Mouse (Mus musculus) hematopoietic stem cell, adult 5-6 weeks (primary cell): ENCODE results near the gene Ptgr2. TPM values are rescaled to one million over a fixed set of nuclear protein-coding genes. Genes with fewer than 3 reads are reported as not detected.
"Not testable (repeated sequence)": the region's sequence is repeated elsewhere in the genome, so short reads cannot be mapped to it uniquely, and the experiment has no call there.

Experiments
- ATAC-seq, 2 experiments: fragments of 125-278 bp in 1 of 2; replicated peaks in 1 of 2; 2 replicates each; pipeline ENCODE4 v1.8.0; 2016 to 2017; ENCODE audit warnings: inconsistent platforms in 2 of 2, mild to moderate bottlenecking in 2 of 2, moderate number of reproducible peaks in 2 of 2, low read depth in 1 of 2, moderate TSS enrichment in 1 of 2; ENCODE audit not compliant: low FRiP score in 2 of 2, poor library complexity in 2 of 2, severe bottlenecking in 2 of 2, insufficient read depth in 1 of 2, low TSS enrichment in 1 of 2
- total RNA-seq: library from RNA; stranded (forward); fragments of 172-1452, 232-1000 nt; gene quantifications from 2 replicates; pipeline ENCODE4 v1.2.3, GENCODE M21; 2017

Gene Ptgr2
- total RNA-seq, 1 experiment from 2014 or later, result 70.7 TPM

- peak in 1 of 2 experiments; percentile 3; a peak in 1 of 4 replicates for ATAC-seq
Measured at GRCm38 (mm10) chr12:84285593-84285968, 549 bp downstream of the Ptgr2 start.

DNA sequence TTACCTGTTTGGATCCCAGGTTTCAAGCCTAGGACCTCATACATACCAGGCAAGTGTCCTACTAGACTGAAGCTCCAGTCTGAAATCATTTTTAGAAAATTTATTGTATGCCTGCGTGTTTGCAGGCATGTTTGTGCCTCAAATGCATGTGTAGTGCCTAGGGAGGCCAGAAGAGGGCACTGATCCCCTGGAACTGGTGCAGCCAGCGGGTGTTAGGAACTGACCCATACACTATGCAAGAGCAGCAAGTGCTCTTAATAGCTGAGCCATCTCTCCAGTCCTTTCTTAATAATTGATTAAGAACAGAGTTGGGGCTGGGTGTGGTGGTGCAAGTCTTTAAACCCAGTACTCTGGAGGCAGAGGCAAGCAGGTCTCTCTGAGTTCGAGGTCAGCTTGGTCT lies 3.4 kb downstream of the Ptgr2 start:
- no peak for ATAC-seq

GRCm38 (mm10) chr12:84297851-84298250 lies 12.8 kb downstream of the Ptgr2 start:
- no peak for ATAC-seq

DNA sequence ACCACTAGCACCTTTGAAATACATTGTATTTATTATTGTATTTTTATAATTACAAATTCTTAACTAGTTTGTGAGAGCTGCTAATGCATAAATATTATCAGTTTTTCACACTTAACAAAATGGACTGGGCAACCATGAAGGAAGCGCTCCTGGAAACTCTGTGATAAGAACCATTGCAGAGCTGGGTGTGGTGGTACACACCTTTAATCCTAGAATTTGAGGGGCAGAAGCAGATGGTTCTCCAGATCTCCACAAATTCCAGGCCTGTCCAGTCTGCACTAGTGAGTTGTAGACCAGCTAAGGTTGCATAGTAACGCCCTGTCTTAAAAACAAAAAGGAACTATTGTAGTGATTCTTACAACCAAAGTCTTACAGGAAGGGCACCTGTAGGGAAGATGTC lies 14.2 kb downstream of the Ptgr2 start:
- ATAC-seq, result no peak

DNA sequence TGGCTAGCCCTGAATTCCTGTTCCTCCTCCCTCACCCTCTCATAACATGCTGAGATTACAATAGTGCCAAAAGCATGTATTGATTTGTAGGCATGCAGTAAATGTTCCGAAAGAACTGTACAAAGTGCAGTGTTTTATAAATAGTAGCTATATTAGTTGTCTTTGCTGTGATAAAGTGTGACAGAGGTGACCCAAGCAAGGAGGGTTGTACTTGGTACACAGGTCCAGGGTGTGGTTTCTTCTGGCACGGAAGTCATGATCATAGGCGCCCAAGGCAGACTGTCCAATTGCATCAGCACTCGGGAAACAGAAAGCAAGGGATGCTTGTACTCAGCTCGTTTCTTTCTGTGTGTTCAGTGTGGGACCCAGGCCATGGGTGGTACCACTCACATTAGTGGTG lies 19.1 kb downstream of the Ptgr2 start:
- no peak for ATAC-seq

DNA sequence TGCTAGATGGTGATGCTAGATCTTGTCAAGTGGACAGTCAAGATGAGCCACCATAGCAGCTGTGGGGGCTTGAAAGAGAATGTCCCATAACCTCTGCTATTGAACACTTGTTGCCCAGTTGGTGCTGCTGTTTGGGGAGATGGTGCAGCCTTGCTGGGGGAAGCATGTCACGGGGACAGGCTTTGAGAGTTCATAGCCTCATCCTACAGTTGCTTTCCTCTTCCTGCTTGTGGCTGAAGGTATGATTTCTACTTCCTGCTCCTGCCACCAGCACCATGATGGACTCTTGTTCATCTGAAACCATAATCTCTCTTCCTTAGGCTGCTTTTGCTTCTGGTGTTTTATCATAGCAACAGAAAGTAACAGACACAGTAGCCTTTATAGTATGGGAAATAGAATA lies 19.5 kb downstream of the Ptgr2 start:
- ATAC-seq, result no peak

DNA sequence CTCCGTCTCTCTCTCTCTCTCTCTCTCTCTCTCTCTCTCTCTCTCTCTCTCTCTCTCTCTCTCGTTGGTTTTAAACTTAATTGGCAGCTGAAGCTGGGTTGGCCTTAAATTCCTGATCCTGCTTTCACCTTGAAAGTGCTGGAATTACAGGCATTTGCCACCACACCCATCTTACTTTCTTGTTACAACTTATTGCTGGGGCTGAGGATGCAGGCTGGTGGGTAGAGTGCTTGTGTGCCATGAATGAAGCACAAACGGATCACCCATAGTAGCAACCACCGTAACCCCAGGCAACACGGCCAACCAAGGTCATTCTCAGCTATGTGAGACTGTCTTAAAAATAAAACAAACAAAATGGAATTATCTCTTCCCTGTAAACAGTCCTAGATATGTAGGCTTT lies 26.3 kb downstream of the Ptgr2 start:
- no peak for ATAC-seq

GRCm38 (mm10) chr12:84316006-84316405 lies 31.0 kb downstream of the Ptgr2 start:
- ATAC-seq, result no peak

DNA sequence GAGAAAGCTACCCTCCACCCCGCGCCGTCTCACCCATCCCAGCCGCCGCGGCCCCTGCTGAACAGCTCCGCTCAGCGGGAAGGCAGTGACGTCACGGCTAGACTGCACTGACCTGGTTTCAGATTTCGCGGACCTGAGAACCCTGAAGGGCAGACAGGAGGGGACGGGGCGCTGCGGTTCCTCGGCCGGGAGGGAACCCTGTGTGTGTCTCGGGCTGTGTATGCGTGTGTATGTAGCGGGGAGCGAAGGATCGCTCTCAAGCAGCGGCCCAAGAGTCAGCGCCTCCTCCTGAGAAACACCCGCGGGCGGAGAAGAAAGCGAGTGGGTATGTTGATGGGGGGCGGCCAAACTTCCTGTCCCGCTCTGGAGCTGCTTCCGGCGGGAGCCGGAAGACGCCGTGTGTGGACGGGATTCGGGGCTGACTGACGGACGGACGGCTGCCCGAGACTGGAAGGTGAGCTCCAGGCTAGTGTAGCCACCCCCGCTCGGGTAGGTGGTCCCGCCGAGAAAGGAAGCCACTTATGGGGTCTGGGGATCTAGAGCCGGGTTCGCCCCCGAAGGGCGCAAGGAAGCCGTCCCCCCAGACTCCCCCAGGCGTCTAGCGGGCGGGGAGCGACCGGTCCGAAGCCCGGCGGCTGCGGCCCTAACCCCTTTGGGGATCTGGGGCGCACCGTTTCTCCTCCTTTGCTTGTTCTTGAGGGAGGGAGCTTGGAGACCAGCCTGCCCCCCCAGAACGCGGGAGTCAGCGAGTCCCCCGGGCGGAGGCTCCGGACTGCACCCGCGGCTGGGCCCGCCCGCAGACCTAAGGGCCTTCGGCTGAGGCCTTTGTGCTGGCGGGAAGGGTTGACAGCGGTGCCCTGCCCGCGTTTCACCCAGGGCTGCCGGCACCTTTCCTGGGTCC lies 31.9 kb downstream of the Ptgr2 start, which contains the start of gene Zfp410:
Gene Zfp410, plus strand, starts transcription at position 132 of the 901 bp plus-strand sequence.
- peak; percentile 88 to 94 for ATAC-seq

DNA sequence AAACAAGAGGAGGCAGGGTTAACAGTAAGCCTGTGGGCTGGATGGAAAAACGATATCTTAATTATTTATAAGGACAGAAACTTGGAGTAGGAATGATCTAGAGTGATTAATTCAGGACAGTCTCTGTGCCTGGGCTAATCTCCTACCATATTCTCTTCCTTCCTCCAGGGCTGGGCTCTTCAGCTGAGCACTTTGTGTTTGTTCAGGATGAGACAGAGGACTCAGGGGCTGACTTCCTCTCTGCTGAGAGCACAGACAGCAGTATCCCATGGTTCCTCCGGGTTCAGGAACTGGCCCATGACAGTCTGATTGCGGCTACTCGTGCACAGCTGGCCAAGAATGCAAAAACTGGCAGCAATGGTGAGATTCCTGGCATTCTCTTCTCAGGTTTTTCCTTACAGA lies 42.1 kb downstream of the Ptgr2 start:
- ATAC-seq, result no peak

GRCm38 (mm10) chr12:84336963-84337625 lies 52.1 kb downstream of the Ptgr2 start:
- ATAC-seq, result peak; percentile 69 to 94

GRCm38 (mm10) chr12:84347192-84347591 lies 62.2 kb downstream of the Ptgr2 start:
- peak; percentile 76 for ATAC-seq

DNA sequence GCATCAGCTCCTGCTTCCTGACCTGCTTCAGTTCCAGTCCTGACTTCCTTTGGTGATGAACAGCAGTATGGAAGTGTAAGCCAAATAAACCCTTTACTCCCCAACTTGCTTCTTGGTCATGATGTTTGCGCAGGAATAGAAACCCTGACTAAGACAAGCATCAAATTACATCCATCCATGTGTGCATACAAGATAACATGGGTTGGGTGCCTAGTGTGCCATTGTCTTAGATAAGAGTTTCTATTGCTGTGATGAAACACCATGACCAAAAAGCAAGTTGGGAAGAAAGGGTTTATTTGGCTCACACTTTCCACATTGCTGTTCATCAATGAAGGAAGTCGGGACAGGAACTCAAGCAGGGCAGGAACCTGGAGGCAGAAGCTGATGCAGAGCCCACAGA lies 73.7 kb downstream of the Ptgr2 start:
- ATAC-seq, result not testable (repeated sequence)

GRCm38 (mm10) chr12:84361555-84362489 lies 76.8 kb downstream of the Ptgr2 start, which contains the start of the genes Coq6 and Fam161b:
Gene Coq6 (plus strand): TSS chr12:84361657.
Gene Fam161b (minus strand): TSS chr12:84361833.
- ATAC-seq, result peak; percentile 96 to 98

GRCm38 (mm10) chr12:84362872-84363271 lies 77.8 kb downstream of the Ptgr2 start:
- ATAC-seq, result no peak

- no peak for ATAC-seq
Measured at GRCm38 (mm10) chr12:84364291-84364690, 79.3 kb downstream of the Ptgr2 start.

- ATAC-seq, result no peak
Measured at GRCm38 (mm10) chr12:84365137-84365536, 80.1 kb downstream of the Ptgr2 start.
